Mouse (Mus musculus): ENCODE measurements at regions not wholly inside any gene's neighbourhood (a gene's known extent, or its start where the extent isn't known, plus 50 kb on each side); places are given as distances from the start of the nearest gene placed in this dataset.

DNA sequence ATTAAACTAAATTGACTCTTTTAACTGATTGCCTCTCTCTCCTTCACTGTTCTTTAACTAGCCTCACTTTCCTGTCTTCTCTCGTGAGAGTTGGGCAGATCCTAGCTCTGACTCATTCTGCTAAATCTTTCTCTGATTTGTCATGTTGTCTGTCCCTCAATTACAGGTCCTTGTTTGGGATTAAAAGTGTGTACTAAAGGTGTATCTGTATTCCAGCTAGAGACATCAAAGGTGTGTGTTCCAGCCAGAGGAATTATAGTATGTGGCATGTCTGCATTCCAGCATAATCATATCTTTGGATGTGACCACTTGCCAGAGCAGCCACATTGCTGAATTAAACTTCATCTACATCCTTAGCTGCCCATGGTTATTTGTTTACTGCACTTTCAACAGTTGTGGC is 167.5 kb upstream of the Fam83b start:
- no peak for TF ChIP-seq POLR2A (IDR thresholded peaks at IDR 0.05; ENCODE audit: low read depth, low read length)
- TF ChIP-seq CTCF (IDR thresholded peaks at IDR 0.05; ENCODE audit: borderline replicate concordance, insufficient read depth, low read length), result no peak
- Histone ChIP-seq H3K4me3 (ENCODE audit: insufficient read depth, low read length) (no peak overlapping the region), H3K27ac (ENCODE audit: insufficient read depth, low read length) (no peak overlapping the region), H3K4me1 (ENCODE audit: control insufficient read depth, insufficient read depth, low read length) (no peaks in the 10 kb centered on the region)

- Histone ChIP-seq H3K4me3 (ENCODE audit: insufficient read depth, low read length) (no peak overlapping the region), H3K4me1 (ENCODE audit: control insufficient read depth, insufficient read depth, low read length) (no peaks in the 10 kb centered on the region), H3K27ac (ENCODE audit: insufficient read depth, low read length) (no peak overlapping the region)
- TF ChIP-seq POLR2A (IDR thresholded peaks at IDR 0.05; ENCODE audit: low read depth, low read length) (no peak), CTCF (IDR thresholded peaks at IDR 0.05; ENCODE audit: borderline replicate concordance, insufficient read depth, low read length) (no peak)
Measured at GRCm38 (mm10) chr9:76733812-76734211, 166.9 kb upstream of the Fam83b start.

DNA sequence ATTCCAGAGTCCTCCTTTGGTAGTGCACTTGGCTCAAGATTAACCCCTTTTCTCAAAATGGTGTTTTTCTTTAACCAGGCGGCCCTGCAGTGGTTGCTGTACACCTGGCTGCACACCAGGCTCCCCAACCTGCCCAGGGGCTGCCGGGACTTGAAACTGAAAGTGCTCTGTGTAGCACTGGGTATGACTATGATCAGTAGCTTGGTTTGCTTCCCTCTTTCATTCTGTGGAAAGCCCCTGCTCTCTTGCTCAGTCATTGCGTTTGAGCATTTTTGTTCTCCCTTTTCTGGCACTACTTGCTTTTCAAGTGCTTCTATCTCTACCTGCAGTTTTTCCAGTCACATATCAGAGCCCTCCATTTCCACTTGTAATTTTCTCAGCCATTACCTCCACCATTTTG is 156.0 kb upstream of the Fam83b start:
- Histone ChIP-seq H3K27ac (ENCODE audit: insufficient read depth, low read length) (no peak overlapping the region), H3K4me3 (ENCODE audit: insufficient read depth, low read length) (no peak overlapping the region), H3K4me1 (ENCODE audit: control insufficient read depth, insufficient read depth, low read length) (no peaks in the 10 kb centered on the region)
- TF ChIP-seq POLR2A (IDR thresholded peaks at IDR 0.05; ENCODE audit: low read depth, low read length) (no peak), CTCF (IDR thresholded peaks at IDR 0.05; ENCODE audit: borderline replicate concordance, insufficient read depth, low read length) (no peak)

DNA sequence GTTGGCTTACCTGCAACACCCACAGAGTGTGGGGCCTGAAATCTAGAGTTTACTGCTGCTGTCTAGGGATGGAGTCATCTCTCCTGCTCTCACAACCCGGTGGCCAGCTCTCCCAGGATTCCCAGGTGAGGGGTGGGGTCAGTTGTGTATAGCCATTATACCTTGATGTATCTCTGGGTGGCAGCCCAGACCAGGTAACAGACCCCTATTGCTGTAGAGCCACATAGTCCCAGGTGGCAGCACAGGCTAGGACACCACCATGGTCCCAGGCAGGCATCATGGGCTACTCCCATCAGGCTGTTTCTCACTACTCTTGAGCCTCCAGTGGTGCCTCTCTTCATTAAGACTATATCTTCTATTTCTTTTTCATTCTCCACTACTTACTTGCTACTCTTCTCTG is 148.9 kb upstream of the Fam83b start:
- Histone ChIP-seq H3K4me1 (ENCODE audit: control insufficient read depth, insufficient read depth, low read length) (no peaks in the 10 kb centered on the region), H3K4me3 (ENCODE audit: insufficient read depth, low read length) (no peak overlapping the region), H3K27ac (ENCODE audit: insufficient read depth, low read length) (no peak overlapping the region)
- TF ChIP-seq CTCF (IDR thresholded peaks at IDR 0.05; ENCODE audit: borderline replicate concordance, insufficient read depth, low read length) (no peak), POLR2A (IDR thresholded peaks at IDR 0.05; ENCODE audit: low read depth, low read length) (no peak)

DNA sequence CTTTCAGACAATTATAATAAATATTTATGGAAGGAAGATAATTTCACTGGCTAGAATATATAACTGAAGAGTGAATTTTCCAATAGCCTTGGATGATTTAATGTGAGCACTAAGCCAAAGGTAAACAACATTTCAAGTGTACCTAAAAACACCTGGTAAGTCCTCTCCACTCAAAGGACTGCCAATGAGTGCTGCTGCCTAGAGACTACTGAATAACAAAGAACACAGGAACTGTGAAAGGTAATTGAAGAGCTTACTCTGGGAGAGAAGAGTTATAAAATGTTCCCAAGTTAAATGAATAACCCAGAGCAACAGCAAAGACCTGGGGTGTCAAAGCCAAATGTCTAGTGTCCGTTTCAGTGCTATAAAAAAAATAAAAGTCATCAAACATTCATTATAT is 139.5 kb upstream of the Fam83b start:
- no peak overlapping the region for H3K4me3 ChIP-seq (ENCODE audit: insufficient read depth, low read length)

DNA sequence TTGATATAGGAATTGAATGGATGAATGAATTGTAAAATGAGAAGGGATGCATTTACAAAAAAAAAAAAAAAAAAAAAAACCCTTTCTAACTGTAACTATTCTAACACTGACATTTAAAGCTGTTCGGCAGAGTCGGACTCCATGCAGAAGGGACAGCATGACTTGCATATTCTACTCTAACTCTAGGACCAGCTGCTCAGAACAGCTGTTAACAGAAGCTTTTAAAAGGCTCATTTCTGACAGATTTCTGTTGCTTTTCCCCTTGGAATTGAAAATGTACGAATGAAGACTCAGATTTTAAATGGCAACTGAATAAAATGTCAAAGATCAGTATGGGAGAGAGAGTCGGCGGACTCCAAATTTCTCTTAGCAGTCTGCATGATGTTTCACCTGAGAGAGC is 138.9 kb upstream of the Fam83b start:
- Histone ChIP-seq H3K27ac (ENCODE audit: insufficient read depth, low read length) (no peak overlapping the region), H3K4me3 (ENCODE audit: insufficient read depth, low read length) (no peak overlapping the region), H3K4me1 (ENCODE audit: control insufficient read depth, insufficient read depth, low read length) (no peaks in the 10 kb centered on the region)
- TF ChIP-seq POLR2A (IDR thresholded peaks at IDR 0.05; ENCODE audit: low read depth, low read length), result no peak
- no peak for TF ChIP-seq CTCF (IDR thresholded peaks at IDR 0.05; ENCODE audit: borderline replicate concordance, insufficient read depth, low read length)

More for the DNA sequence above, 139.5 kb upstream of the Fam83b start:
- Histone ChIP-seq H3K27ac (ENCODE audit: insufficient read depth, low read length) (no peak overlapping the region), H3K4me1 (ENCODE audit: control insufficient read depth, insufficient read depth, low read length) (no peaks in the 10 kb centered on the region)
- TF ChIP-seq CTCF (IDR thresholded peaks at IDR 0.05; ENCODE audit: borderline replicate concordance, insufficient read depth, low read length) (no peak), POLR2A (IDR thresholded peaks at IDR 0.05; ENCODE audit: low read depth, low read length) (no peak)

DNA sequence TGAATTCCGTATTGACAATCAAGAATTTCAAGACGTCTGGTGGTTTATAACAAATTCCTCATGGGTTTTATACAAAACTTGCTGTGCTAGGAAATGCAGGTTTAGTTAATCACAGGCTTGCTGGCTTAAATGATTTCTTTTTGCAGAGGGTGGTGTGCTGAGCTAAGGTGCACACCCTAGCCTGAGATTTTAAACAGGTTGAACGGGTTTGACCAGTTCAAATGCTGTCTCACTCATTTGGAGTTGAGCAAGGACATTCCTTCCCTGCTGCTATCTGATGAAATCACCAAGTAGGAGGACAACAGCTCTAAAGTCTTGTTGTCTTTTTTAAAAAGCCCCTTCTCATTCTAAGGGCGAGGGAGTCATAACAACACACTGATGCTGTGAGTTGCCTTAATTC is 128.6 kb upstream of the Fam83b start:
- TF ChIP-seq CTCF (IDR thresholded peaks at IDR 0.05; ENCODE audit: borderline replicate concordance, insufficient read depth, low read length), result no peak
- H3K27ac ChIP-seq (ENCODE audit: insufficient read depth, low read length), result no peak overlapping the region
- H3K4me3 ChIP-seq (ENCODE audit: insufficient read depth, low read length), result no peak overlapping the region
- H3K4me1 ChIP-seq (ENCODE audit: control insufficient read depth, insufficient read depth, low read length), result no peaks in the 10 kb centered on the region

GRCm38 (mm10) chr9:76692976-76693375 is 126.1 kb upstream of the Fam83b start:
- Histone ChIP-seq H3K4me3 (ENCODE audit: insufficient read depth, low read length) (no peak overlapping the region), H3K4me1 (ENCODE audit: control insufficient read depth, insufficient read depth, low read length) (no peaks in the 10 kb centered on the region), H3K27ac (ENCODE audit: insufficient read depth, low read length) (no peak overlapping the region)
- TF ChIP-seq CTCF (IDR thresholded peaks at IDR 0.05; ENCODE audit: borderline replicate concordance, insufficient read depth, low read length), result no peak
- TF ChIP-seq POLR2A (IDR thresholded peaks at IDR 0.05; ENCODE audit: low read depth, low read length), result no peak

DNA sequence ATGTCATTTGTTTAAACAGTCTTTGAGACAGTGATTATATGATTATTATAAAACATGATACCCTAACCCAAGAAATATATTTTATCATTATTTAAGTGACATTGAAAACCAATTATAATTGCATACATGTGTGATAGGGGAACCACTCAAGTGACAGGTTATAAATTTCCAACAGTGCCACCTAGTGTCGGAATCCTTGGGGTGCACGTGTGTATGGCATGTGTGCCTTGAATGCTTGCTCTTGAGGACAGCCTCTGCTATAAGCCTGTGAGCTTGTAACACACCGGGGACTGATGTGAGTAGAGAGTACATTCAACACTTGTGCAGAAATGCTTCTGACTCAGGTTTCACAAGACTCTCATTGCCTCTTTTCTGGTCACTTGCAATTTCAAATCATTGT is 93.9 kb upstream of the Fam83b start:
- H3K4me1 ChIP-seq (ENCODE audit: control insufficient read depth, insufficient read depth, low read length), result no peaks in the 10 kb centered on the region
- H3K4me3 ChIP-seq (ENCODE audit: insufficient read depth, low read length), result no peak overlapping the region
- no peak for TF ChIP-seq POLR2A (IDR thresholded peaks at IDR 0.05; ENCODE audit: low read depth, low read length)
- peak; percentile 40; the same call in 1 of the 2 replicates for TF ChIP-seq CTCF (IDR thresholded peaks at IDR 0.05; ENCODE audit: borderline replicate concordance, insufficient read depth, low read length)
- H3K27ac ChIP-seq (ENCODE audit: insufficient read depth, low read length), result no peak overlapping the region

- Histone ChIP-seq H3K4me3 (ENCODE audit: insufficient read depth, low read length) (no peak overlapping the region), H3K4me1 (ENCODE audit: control insufficient read depth, insufficient read depth, low read length) (no peaks in the 10 kb centered on the region), H3K27ac (ENCODE audit: insufficient read depth, low read length) (no peak overlapping the region)
- TF ChIP-seq POLR2A (IDR thresholded peaks at IDR 0.05; ENCODE audit: low read depth, low read length) (no peak), CTCF (IDR thresholded peaks at IDR 0.05; ENCODE audit: borderline replicate concordance, insufficient read depth, low read length) (no peak)
Measured at GRCm38 (mm10) chr9:76659798-76660197, 92.9 kb upstream of the Fam83b start.

DNA sequence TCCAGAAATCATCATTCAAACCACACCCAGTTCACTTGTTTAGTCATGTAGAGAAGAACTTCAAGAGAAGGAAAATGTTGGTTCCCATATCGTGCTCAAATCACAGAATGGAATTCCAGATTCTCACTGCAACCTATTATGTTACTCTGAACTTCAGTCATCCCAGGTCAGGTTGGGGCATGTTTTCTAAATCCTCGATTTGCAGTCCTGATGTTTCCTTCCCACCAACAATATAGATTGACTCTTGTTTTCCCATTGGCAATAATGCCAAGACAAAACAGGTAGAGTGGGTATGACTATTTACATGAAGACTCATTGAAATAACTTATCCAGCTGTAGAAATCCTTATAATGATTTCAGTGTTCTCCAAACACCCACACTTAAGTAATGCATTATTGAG is 86.4 kb upstream of the Fam83b start:
- TF ChIP-seq POLR2A (IDR thresholded peaks at IDR 0.05; ENCODE audit: low read depth, low read length) (no peak), CTCF (IDR thresholded peaks at IDR 0.05; ENCODE audit: borderline replicate concordance, insufficient read depth, low read length) (no peak)
- H3K4me3 ChIP-seq (ENCODE audit: insufficient read depth, low read length), result no peak overlapping the region

More for the DNA sequence above, 86.4 kb upstream of the Fam83b start:
- Histone ChIP-seq H3K4me1 (ENCODE audit: control insufficient read depth, insufficient read depth, low read length) (no peaks in the 10 kb centered on the region), H3K27ac (ENCODE audit: insufficient read depth, low read length) (no peak overlapping the region)
